Mouse (Mus musculus) liver, embryonic 14.5 days (tissue): ENCODE measurements at regions not wholly inside any gene's neighbourhood (a gene's known extent, or its start where the extent isn't known, plus 50 kb on each side); places are given as distances from the start of the nearest gene placed in this dataset.

Experiments used
- CTCF ChIP-seq: IDR thresholded peaks from 2 replicates; pipeline ENCODE4 v1.5.1; 2016; ENCODE audit warnings: antibody characterized with exemption, low read depth, control low read depth
- EP300 ChIP-seq: IDR thresholded peaks from 2 replicates; pipeline ENCODE4 v1.6.1; 2016; ENCODE audit warnings: antibody characterized with exemption, low read depth

DNA sequence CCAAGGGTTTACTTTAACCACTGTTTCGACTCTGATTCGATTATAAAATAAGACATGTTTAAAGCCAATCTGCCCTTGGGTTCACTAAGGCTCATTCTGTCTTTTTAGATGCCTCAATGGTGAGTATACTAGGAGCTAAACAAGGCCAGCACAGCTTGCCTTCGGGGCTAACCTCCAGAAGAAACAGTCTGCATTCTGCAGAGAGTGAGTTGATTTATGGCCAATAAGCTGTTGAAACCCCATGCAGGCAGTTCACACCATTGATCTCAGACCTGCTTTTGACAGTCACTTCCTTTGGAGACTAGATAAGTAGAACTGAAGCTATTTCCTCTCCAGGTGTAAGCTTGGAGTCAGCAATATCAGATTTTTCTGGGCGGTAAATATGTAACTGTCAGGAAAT is 679.0 kb downstream of the Pdcd6ip start:
- TF ChIP-seq CTCF, result no peak
- TF ChIP-seq EP300, result no peak
